Mouse (Mus musculus) ES-CJ7 (cell line): ENCODE results near the gene Gse1.

Experiments
- DNase-seq: peaks from one replicate; pipeline ENCODE4 v3.0.0; 2011; ENCODE audit warnings: low read depth, low spot score

Gene Gse1

DNA sequence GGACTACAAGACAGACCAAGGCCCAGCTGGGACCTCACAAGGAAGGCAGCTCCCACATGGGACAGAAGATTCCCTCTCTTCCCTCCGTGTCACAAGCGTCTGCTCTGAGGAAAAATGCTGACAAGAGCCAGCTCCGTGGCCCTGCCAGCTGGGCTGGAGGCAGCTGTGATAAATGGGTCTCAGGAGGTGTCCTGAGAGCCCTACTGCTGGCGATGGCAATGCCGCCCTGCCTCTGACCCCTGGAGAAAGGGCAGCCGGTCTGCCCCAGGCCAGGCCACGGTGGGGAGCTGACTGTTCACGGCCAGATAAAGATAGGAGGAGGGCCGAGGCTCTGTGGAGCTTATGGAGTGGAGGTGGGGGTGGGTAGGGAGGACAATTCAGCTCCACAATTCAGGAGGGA, 193.4 kb downstream of the Gse1 start:
- no peak for DNase-seq

DNA sequence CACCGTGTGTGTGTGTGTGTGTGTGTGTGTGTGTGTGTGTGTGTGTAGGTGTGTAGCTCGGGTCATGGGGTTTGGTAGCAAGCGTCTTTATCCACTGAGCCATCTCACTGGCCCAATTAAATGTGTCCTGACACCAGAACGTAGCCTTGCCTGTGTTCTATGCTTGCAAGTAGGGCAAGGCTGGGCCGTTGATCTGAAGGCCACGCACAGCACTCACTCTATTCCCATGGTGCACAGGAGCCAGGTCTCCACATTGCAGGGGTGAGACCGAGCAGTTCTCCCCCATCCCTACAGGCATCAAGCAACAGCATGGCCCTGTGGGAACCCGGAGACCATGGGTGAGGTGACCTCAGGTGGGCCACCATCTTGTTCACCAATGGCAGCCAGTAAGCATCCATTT, 194.0 kb downstream of the Gse1 start:
- no peak for DNase-seq

- peak; percentile 79 for DNase-seq
Observed at GRCm38 (mm10) chr8:120423576-120423975, 195.3 kb downstream of the Gse1 start.

- DNase-seq, result no peak
Observed at GRCm38 (mm10) chr8:120424829-120425198, 196.6 kb downstream of the Gse1 start.

DNA sequence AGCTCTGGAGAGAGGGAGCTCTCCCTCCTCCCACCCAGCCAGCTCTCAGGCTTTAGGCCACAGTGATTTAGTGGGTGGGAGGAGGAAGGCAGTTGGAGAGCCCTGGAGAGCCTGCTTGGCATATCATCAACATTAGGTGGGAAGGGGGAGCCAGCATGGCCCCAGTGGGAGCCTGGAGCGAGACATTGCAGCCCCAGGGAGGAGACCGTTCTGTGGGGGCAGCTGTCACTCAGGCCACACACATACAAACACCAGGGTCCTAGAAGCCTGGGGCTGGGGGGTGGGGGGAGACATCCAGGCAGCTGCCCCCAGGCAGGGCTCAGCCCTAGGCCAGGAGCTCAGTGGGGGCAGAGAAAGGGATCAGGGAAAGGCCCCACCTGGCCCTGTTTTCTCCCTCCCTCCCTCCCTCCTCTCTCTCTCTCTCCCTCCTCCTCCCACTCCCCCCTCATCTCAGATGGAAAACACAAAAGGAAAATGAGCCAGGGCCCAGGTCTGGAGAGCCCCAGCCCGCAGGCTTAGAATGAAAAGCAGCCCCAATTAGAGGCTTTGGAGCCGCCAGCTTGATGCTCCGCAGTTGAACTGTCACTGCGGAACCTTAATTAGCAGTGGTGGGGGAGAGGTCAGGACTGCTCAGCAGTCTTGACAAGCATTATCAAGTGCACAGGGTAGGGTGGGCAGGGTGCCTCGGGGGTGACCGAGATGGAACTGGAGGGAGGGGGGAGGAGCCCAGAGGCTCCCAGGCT, 197.1 kb downstream of the Gse1 start:
- no peak for DNase-seq

GRCm38 (mm10) chr8:120426105-120426504, 197.8 kb downstream of the Gse1 start:
- no peak for DNase-seq

DNA sequence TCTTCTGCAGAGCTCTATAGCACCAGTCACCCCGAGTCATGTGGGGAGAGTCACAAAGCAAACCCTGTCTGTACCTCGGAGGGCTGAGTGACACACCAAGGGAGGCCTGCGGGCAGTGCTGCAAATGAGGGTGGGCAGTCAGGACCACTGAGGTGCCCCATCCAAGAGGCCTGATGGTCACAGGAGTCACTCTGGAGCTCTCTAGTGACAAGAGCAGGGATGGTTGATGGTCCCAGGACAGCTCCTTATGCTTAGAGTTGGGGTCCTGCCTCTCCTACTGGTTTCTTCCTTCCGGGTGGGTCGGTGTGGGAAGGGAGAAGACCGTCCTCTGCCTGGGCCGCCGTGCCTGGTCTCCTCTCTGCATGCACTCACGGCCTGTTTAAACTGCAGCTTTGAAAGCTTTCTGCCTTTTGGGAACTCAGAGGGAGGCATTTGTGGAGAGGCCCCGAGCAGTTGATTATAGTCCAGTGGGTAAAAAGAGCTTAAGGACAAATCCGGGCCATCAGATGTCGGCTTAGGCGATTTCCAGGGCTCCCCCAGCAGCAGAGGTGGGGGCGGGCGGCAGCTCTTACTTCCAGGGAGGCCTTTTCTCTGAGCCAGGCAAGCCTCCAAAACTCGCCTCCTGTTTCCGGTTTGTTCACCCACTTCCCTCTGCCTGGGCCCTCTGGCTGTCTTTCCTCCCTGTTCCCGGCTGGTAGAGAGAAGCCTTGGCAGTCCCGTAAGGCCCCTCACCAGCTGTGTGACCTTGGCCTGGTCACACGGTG, 198.5 kb downstream of the Gse1 start:
- DNase-seq, result no peak

DNA sequence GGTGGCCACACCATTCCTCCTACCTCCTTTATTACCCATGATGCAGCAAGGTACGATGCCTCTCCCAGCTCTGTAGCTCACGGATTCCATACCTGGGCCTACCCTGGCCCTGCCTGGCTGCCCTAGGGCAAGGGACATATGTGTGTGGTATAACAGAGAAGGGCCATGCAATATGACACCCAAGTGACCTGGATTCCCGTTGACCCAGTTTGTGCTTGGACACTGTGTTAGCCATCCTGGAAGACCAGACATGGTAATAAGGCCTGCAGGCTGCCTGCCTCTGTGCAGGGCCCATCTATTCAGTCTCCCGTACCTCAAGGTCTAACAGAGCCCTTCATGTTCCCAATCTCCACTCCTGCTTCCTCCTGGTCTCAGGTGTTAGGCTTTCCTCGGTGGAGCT, 200.2 kb downstream of the Gse1 start:
- no peak for DNase-seq

DNA sequence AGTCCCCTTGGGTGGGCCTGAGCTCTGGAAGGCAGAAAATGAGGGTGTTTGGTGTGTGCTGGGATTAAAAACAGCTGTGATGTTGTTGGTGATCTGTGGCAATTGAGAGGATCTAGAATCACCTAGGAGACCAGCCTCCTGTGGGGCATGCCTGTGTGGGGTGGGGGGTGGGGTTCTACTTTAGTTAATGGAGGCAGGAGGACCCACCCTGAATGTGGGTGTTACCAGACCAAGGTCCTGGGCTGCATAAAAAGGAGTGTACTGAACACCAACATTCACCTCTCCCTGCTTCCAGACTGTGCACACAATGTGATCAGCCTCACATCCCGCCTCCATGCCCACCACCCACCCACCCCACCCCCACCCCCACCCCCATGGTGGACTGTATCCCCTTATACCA, 200.9 kb downstream of the Gse1 start:
- DNase-seq, result peak; percentile 72

GRCm38 (mm10) chr8:120431042-120431441, 202.8 kb downstream of the Gse1 start:
- no peak for DNase-seq

- no peak for DNase-seq
Observed at GRCm38 (mm10) chr8:120432438-120432837, 204.2 kb downstream of the Gse1 start.

DNA sequence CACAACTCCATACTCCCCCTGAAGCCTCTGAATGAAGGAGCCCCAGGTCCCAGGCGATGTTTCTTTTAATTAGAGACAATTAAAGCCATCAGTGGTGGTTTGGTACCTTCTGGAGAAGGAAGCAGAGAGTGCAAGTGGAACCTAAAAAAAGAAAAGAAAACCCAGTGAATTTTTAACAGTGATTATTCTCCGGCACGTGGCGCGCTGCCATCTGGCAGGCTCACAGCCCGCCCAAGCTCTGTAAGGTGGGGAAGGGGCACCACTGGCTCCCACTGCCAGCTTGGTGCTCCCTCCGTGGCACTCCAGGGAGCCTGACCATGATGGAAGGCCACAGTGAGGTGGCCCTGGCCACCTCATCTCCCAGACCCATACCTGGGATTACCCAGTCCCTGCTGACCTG, 204.9 kb downstream of the Gse1 start:
- no peak for DNase-seq

DNA sequence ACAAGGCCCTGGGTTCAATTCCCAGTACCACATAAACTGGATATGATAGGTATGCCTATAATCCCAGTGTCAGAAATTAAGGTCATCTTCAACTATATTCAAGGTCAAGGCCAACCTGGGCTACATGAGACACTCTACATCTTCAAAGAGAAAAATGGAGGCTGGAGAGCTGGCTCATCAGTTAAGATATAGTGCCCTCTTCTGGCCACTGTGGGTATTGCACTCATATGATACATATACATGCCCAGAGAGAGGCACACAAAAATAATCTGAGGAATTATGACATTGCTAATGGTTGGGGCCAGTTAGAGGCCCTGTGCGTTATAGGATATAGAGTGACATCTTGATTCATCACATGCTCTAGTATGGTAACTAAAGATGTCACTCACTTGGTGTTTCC, 205.5 kb downstream of the Gse1 start:
- DNase-seq, result peak; percentile 62

DNA sequence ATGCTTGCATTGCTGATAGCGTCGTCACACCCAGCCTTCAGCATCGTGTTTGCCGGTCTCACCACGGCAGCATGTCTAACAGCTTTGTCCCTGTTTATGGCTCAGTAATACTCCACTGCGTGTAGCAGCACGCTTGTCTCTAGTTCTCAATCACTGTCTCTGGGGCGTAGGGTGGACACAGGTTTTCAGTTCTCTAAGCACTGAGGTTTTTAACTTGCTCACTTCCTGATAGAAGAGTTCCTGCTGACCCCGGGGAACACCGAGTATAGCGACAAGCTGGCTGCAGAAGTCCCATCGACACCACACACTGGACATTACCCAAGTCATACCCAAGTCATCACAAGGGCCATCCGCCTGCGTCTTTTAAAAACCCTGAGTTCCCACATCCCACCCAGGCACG, 207.5 kb downstream of the Gse1 start:
- DNase-seq, result no peak

DNA sequence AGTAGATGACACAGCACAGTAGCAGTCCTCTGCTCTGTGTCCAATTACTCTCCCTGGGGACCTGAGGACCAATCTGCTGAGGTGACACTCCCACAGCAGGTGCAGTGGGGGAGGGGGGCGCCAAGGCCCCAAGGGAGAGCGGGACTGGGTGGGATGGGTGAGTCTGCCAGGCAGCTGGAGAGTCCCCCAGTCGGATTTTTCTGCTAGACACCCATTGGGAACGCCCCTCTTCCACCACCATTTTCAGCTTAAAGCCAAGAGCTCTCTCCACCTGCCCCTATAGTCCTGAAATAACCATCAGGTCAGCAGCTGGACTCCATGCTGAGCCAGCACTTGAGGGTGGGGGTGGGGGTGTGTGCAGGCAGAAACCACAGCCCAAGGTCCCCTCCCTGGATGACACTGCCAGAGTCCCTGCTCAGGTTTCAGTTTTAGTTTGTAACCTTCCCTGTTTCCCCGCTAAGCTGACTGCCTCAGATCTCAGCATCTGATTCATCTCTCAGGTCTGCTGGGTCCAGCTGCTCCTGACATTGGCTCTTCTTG, 208.3 kb downstream of the Gse1 start:
- DNase-seq, result no peak

DNA sequence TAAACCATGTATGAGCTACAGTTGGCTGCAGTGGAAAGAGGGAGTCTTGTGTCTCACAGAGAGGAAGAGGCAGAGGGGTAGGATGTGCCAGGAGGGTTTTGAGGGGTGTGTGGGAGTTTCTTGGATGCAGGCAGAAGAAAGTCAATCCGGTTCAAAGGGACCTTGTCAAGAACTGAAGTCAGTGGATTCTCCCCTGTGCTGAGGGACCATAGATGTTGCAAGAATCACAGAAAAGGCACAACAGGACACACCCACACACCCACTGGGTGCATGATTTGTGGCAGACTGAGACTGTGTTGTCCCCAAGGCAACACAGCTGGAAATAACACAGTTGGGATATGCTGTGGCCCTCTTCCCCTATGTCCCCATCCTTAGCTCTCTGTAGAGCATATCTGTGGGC, 209.0 kb downstream of the Gse1 start:
- no peak for DNase-seq

DNA sequence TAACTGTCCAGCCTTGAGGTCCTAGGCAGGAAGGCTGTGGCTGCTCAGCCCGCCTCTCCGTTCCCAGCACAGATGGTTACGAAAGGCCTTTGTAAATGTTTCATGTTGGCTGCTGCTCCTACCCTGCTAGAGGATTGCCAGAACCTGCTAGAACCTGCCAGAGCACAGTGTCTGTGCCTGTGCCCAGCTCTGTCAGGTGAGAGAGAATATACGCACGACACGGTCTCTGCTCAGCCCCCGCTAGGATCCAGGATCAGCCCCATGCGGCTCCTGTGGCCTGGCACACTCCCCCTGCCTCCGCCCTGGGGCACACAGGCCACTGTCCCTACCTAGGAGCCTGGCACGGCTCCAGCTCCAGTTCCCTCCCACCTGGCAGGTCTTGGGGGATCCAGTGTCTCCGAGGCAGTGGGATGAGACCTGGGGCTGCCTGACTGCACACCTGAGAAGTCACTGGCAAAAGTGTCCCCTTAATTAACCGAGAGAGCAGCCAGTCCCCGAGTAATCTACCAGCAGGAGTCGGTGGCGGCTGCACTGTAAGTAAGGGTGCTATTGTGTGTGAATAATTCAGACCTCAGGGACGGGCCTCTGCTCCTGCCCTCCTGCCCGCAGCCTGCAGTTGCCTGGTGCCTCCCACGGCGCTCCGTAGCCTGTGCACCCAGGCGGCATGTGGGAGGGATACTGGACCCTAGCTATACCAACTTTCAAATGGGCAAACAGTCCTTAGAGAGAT, 209.6 kb downstream of the Gse1 start:
- no peak for DNase-seq

- DNase-seq, result peak; percentile 47
Observed at GRCm38 (mm10) chr8:120439309-120439708, 211.1 kb downstream of the Gse1 start.

- DNase-seq, result no peak
Observed at GRCm38 (mm10) chr8:120440739-120441138, 212.5 kb downstream of the Gse1 start.

- no peak for DNase-seq
Observed at GRCm38 (mm10) chr8:120441637-120442036, 213.4 kb downstream of the Gse1 start.

DNA sequence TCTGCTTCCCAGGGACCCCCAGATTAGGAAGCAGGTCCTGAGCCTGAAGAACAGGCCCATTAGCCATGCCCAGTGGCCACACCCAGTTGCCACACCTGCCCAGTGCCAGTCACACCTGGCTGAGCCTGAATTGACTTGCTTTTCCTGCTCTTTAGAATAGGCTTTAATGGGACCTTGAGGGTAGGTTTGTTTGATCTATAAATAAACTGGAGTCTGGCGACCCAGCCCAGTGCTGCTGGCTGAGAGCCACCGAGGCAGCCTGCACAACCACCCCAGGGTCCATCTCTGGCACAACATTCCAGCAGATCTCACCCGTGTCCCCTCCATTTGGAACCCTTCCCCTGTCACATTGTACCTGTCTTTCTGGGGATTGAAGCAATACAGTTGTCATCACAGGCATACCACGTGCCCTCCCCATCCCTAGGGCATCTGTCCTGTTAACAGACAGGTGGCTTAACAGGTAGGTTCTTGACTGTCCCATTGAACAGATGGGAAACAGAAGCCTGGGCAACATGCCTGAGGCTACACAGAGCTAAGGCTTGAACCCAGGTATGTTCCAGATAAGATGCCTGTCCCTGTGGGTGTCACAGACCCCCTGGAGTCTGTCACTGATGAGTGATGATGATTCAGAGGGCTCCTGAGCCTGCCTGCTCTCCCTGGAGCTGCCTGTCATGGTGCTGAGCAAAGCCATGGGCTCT, 214.2 kb downstream of the Gse1 start:
- no peak for DNase-seq

DNA sequence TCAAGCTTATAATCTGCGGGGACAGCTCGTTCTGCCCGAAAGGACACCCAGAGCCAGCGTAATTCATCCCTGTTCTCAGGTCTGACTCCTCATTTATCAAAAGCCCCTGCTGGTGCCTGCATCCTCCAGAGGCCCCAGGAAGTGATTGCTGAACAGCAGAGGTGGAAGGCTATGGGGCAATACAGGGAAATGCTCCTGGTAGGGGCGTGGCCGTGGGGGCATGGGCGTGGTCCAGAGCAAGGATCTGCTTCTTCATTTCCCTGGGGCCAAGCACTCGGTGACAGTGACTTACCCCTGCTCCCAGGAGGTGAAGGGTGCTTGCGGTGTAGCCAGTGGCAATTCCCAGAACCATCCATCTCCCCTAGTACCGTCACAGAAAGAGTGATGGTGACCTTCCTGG, 217.0 kb downstream of the Gse1 start:
- no peak for DNase-seq
